Mouse (Mus musculus): ENCODE data around the gene Mapkapk3. TPM values are rescaled to one million over a fixed set of nuclear protein-coding genes. Genes with fewer than 3 reads are reported as not detected.

Mapkapk3 gene
- total and polyA plus RNA-seq, 3 experiments, result 42.3 to 49.9 TPM; not detected in 1

- TF ChIP-seq MAZ (IDR thresholded peaks at IDR 0.05; ENCODE audit: low read depth, low read length), result peak; percentile 68
- no peak for TF ChIP-seq TAL1 (IDR thresholded peaks at IDR 0.05; ENCODE audit: low read length)
These were observed 4.6 kb upstream of the Mapkapk3 start (continued) for GRCm38 (mm10) chr9:107294249-107294648.

GRCm38 (mm10) chr9:107290897-107291296, 1.2 kb upstream of the Mapkapk3 start:
- peak; percentile 81 for DNase-seq (ENCODE audit: low read depth, low spot score)
- peaks cover 4% of the 10 kb centered on the region for H3K79me2 ChIP-seq (ENCODE audit: control insufficient read depth, insufficient read depth, low read length, poor library complexity)
- TF ChIP-seq CTCF (IDR thresholded peaks at IDR 0.05 in 2 of 3, conservative IDR thresholded peaks at IDR 0.05 in 1 of 3; ENCODE audit: control insufficient read depth in 1 of 3, insufficient read depth in 1 of 3, low read depth in 2 of 3, low read length in 3 of 3, poor library complexity in 1 of 3, severe bottlenecking in 1 of 3) (peak in 2 of 3 experiments; percentile 95 to 99), SIN3A (IDR thresholded peaks at IDR 0.05; ENCODE audit: low read length) (peak; percentile 38; the same call in 1 of the 2 replicates), SMC3 (IDR thresholded peaks at IDR 0.05; ENCODE audit: low read depth, low read length) (peak; percentile 97), ZC3H11A (IDR thresholded peaks at IDR 0.05; ENCODE audit: low read depth, low read length) (peak; percentile 98), RAD21 (IDR thresholded peaks at IDR 0.05; ENCODE audit: low read depth, low read length) (peak; percentile 100), USF1 (IDR thresholded peaks at IDR 0.05; ENCODE audit: low read depth, low read length) (no peak)
- H3K9me3 ChIP-seq (replicated peaks; ENCODE audit: insufficient read depth, low read length), result no peaks in the 10 kb centered on the region
- peaks cover 6 to 39% of the 10 kb centered on the region in 2 experiments; a peak in 3 of 4 replicates for H3K4me1 ChIP-seq (ENCODE audit: control insufficient read depth in 1 of 2, insufficient read depth in 2 of 2, low read length in 2 of 2)
- H3K27ac ChIP-seq (ENCODE audit: control insufficient read depth, low read depth, low read length), result no peak overlapping the region
- H3K27me3 ChIP-seq (ENCODE audit: control insufficient read depth in 1 of 2, insufficient read depth in 2 of 2, low read length in 2 of 2), result no peaks in the 10 kb centered on the region
- H3K36me3 ChIP-seq (ENCODE audit: control insufficient read depth in 1 of 2, insufficient read depth in 2 of 2, low read length in 2 of 2), result peaks cover 0 to 20% of the 10 kb centered on the region in 2 experiments; a peak in 2 of 4 replicates
- H3K9ac ChIP-seq (ENCODE audit: control insufficient read depth, low read depth, low read length, poor library complexity, severe bottlenecking), result no peak overlapping the region; the same call in 1 of the 2 replicates
- no peak overlapping the region for H3K4me3 ChIP-seq (ENCODE audit: control insufficient read depth in 1 of 2, insufficient read depth in 1 of 2, low read depth in 2 of 2, low read length in 2 of 2)

- Histone ChIP-seq H3K27me3 (ENCODE audit: control insufficient read depth in 1 of 2, insufficient read depth in 2 of 2, low read length in 2 of 2) (no peaks in the 10 kb centered on the region), H3K4me1 (ENCODE audit: control insufficient read depth in 1 of 2, insufficient read depth in 2 of 2, low read length in 2 of 2) (peaks cover 9 to 44% of the 10 kb centered on the region in 2 experiments), H3K27ac (ENCODE audit: control insufficient read depth, low read depth, low read length) (peak overlapping the region; percentile 69), H3K79me2 (ENCODE audit: control insufficient read depth, insufficient read depth, low read length, poor library complexity) (peaks cover 4% of the 10 kb centered on the region), H3K4me3 (ENCODE audit: control insufficient read depth in 1 of 2, insufficient read depth in 1 of 2, low read depth in 2 of 2, low read length in 2 of 2) (peak overlapping the region; percentile 61 to 95), H3K9me3 (replicated peaks; ENCODE audit: insufficient read depth, low read length) (no peaks in the 10 kb centered on the region), H3K36me3 (ENCODE audit: control insufficient read depth in 1 of 2, insufficient read depth in 2 of 2, low read length in 2 of 2) (peaks cover 0 to 23% of the 10 kb centered on the region in 2 experiments; a peak in 2 of 4 replicates), H3K9ac (ENCODE audit: control insufficient read depth, low read depth, low read length, poor library complexity, severe bottlenecking) (peak overlapping the region; percentile 59)
- DNase-seq (ENCODE audit: low read depth, low spot score), result peak; percentile 93
- TF ChIP-seq MXI1 (IDR thresholded peaks at IDR 0.05; ENCODE audit: low read depth, low read length), result peak; percentile 7; the same call in 1 of the 2 replicates
- TF ChIP-seq BHLHE40 (IDR thresholded peaks at IDR 0.05; ENCODE audit: borderline replicate concordance, low read depth, low read length), result no peak
- TF ChIP-seq POLR2A (IDR thresholded peaks at IDR 0.05; ENCODE audit: control insufficient read depth in 1 of 2, insufficient read depth in 1 of 2, low read depth in 1 of 2, low read length in 2 of 2, poor library complexity in 1 of 2), result peak in 1 of 2 experiments; percentile 62; a peak in 2 of 4 replicates
- TF ChIP-seq CTCF (IDR thresholded peaks at IDR 0.05 in 2 of 3, conservative IDR thresholded peaks at IDR 0.05 in 1 of 3; ENCODE audit: control insufficient read depth in 1 of 3, insufficient read depth in 1 of 3, low read depth in 2 of 3, low read length in 3 of 3, poor library complexity in 1 of 3, severe bottlenecking in 1 of 3), result no peak
- TF ChIP-seq HCFC1 (IDR thresholded peaks at IDR 0.05; ENCODE audit: low read depth, low read length), result peak; percentile 40; the same call in 1 of the 2 replicates
- TF ChIP-seq KAT2A (conservative IDR thresholded peaks at IDR 0.05; ENCODE audit: low read depth, low read length), result no peak; the same call in 1 of the 2 replicates
- TF ChIP-seq MAFK (IDR thresholded peaks at IDR 0.05; ENCODE audit: borderline replicate concordance, low read depth, low read length), result no peak
- no peak for TF ChIP-seq RCOR1 (IDR thresholded peaks at IDR 0.05; ENCODE audit: low read depth, low read length)
- peak; percentile 18; the same call in 1 of the 2 replicates for TF ChIP-seq MYC (IDR thresholded peaks at IDR 0.05; ENCODE audit: low read depth, low read length)
- no peak for TF ChIP-seq CHD2 (IDR thresholded peaks at IDR 0.05; ENCODE audit: low read length)
- no peak for TF ChIP-seq USF2 (IDR thresholded peaks at IDR 0.05; ENCODE audit: borderline replicate concordance in 1 of 2, insufficient read depth in 1 of 2, low read depth in 1 of 2, low read length in 2 of 2)
- no peak for TF ChIP-seq TAL1 (IDR thresholded peaks at IDR 0.05; ENCODE audit: low read length)
- no peak for TF ChIP-seq USF1 (IDR thresholded peaks at IDR 0.05; ENCODE audit: low read depth, low read length)
- TF ChIP-seq MYB (IDR thresholded peaks at IDR 0.05; ENCODE audit: low read depth, low read length), result no peak
- no peak for TF ChIP-seq MEF2A (IDR thresholded peaks at IDR 0.05; ENCODE audit: extremely low read depth, insufficient replicate concordance, low read depth, low read length, poor library complexity, severe bottlenecking)
- TF ChIP-seq ZC3H11A (IDR thresholded peaks at IDR 0.05; ENCODE audit: low read depth, low read length), result no peak
- TF ChIP-seq GATA1 (IDR thresholded peaks at IDR 0.05; ENCODE audit: low read depth, low read length), result no peak
- no peak for TF ChIP-seq EP300 (IDR thresholded peaks at IDR 0.05; ENCODE audit: low read depth in 1 of 2, low read length in 2 of 2)
- no peak for TF ChIP-seq POLR2AphosphoS2 (IDR thresholded peaks at IDR 0.05; ENCODE audit: low read length)
- no peak for TF ChIP-seq GABPA (IDR thresholded peaks at IDR 0.05; ENCODE audit: low read depth, low read length)
- no peak for TF ChIP-seq UBTF (IDR thresholded peaks at IDR 0.05; ENCODE audit: borderline replicate concordance, insufficient read depth, low read depth, low read length)
- TF ChIP-seq ZKSCAN1 (IDR thresholded peaks at IDR 0.05; ENCODE audit: low read depth, low read length), result no peak
- no peak for TF ChIP-seq NRF1 (IDR thresholded peaks at IDR 0.05; ENCODE audit: insufficient read depth, low read depth, low read length, poor library complexity, severe bottlenecking)
These were observed 966 bp downstream of the Mapkapk3 start for GRCm38 (mm10) chr9:107288711-107289110.
